Mouse (Mus musculus) lung, embryonic 14.5 days (tissue): ENCODE measurements at regions not wholly inside any gene's neighbourhood (a gene's known extent, or its start where the extent isn't known, plus 50 kb on each side); places are given as distances from the start of the nearest gene placed in this dataset.

Source experiments
- ATAC-seq: fragments of 200-750 bp; cut with Nextera tagmentation; 2 replicates; pipeline ENCODE4 v1.8.0; 2017; ENCODE audit warnings: mild to moderate bottlenecking, moderate TSS enrichment, moderate library complexity; ENCODE audit not compliant: insufficient read depth
- DNase-seq: peaks from one replicate; pipeline ENCODE4 v3.0.0-alpha.2; 2015
- H3K27ac ChIP-seq: fragments of 300-500 bp; sonication (generic); 2 replicates; pipeline ENCODE4 v1.5.1; 2014; ENCODE audit warnings: low read depth, mild to moderate bottlenecking, moderate library complexity
- H3K27me3 ChIP-seq: fragments of 300-500 bp; sonication (generic); 2 replicates; pipeline ENCODE4 v1.6.1; 2014; ENCODE audit warnings: low read length, control low read depth; ENCODE audit not compliant: insufficient read depth
- H3K36me3 ChIP-seq: fragments of 300-500 bp; sonication (generic); 2 replicates; pipeline ENCODE4 v1.6.1; 2014; ENCODE audit warnings: control low read depth; ENCODE audit not compliant: insufficient read depth
- H3K4me1 ChIP-seq: fragments of 300-500 bp; sonication (generic); 2 replicates; pipeline ENCODE4 v1.6.1; 2014; ENCODE audit warnings: antibody characterized with exemption, control low read depth; ENCODE audit not compliant: insufficient read depth
- H3K4me2 ChIP-seq: fragments of 300-500 bp; sonication (generic); 2 replicates; pipeline ENCODE4 v1.6.1; 2014; ENCODE audit warnings: mild to moderate bottlenecking
- H3K4me3 ChIP-seq: fragments of 300-500 bp; sonication (generic); 2 replicates; pipeline ENCODE4 v1.5.1; 2014; ENCODE audit warnings: low read depth, low read length
- H3K9ac ChIP-seq: fragments of 300-500 bp; sonication (generic); 2 replicates; pipeline ENCODE4 v1.6.1; 2014
- H3K9me3 ChIP-seq: fragments of 300-500 bp; sonication (generic); 2 replicates; pipeline ENCODE4 v1.6.1; 2016; ENCODE audit warnings: low read depth, low read length, control low read depth
- CTCF ChIP-seq: IDR thresholded peaks from 2 replicates; pipeline ENCODE4 v1.5.1; 2016; ENCODE audit warnings: antibody characterized with exemption, low read depth
- WGBS: fragments of 180-500 bp; shearing (Covaris S2); extraction: QIAGEN DNeasy Blood & Tissue Kit; methylation state at CpG from one replicate; pipeline ENCODE4 v1.1.7; 2014; 5-methylcytosine and 5-hydroxymethylcytosine counted together

GRCm38 (mm10) chr15:67423922-67424321 is 923.2 kb upstream of the Lrrc6 start:
- Histone ChIP-seq H3K27me3 (no peaks in the 10 kb centered on the region), H3K36me3 (no peaks in the 10 kb centered on the region), H3K4me3 (no peak overlapping the region), H3K27ac (no peak overlapping the region), H3K4me1 (no peaks in the 10 kb centered on the region), H3K9ac (no peak overlapping the region), H3K9me3 (no peaks in the 10 kb centered on the region), H3K4me2 (no peak overlapping the region)
- DNase-seq (no peak), ATAC-seq (no peak)
- no peak for TF ChIP-seq CTCF
- WGBS: 53% methylated on average over 3 of the region's 3 CpGs

- DNase-seq: no peak
- Histone ChIP-seq H3K36me3 (no peaks in the 10 kb centered on the region), H3K27me3 (no peaks in the 10 kb centered on the region), H3K4me3 (no peak overlapping the region), H3K4me2 (no peak overlapping the region), H3K9me3 (no peaks in the 10 kb centered on the region), H3K27ac (no peak overlapping the region), H3K4me1 (no peaks in the 10 kb centered on the region), H3K9ac (no peak overlapping the region)
- TF ChIP-seq CTCF: no peak
- no peak for ATAC-seq
- WGBS: 62% methylated on average over 8 of the region's 8 CpGs
These were observed 921.7 kb upstream of the Lrrc6 start for GRCm38 (mm10) chr15:67422277-67422953.

DNA sequence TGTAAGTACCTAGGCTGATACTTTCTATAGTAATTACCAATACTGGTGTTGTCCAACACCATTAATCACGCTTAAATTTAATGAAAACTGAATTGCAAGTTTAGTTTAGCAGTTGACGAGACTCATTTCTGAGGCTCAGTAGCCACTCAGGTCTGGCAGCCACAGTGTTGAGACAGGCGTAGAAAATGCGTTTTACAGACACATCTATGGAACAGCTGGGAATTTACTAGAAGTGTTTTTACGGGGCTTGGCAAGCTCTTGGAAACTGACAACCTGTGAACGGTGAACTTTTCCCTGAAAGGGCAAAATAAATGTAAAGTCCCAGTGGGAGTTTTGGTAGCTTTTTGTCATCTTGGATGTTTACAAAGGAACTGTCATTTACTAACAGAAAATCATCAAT is 920.1 kb upstream of the Lrrc6 start:
- WGBS: 58% methylated on average over 6 of the region's 6 CpGs

DNA sequence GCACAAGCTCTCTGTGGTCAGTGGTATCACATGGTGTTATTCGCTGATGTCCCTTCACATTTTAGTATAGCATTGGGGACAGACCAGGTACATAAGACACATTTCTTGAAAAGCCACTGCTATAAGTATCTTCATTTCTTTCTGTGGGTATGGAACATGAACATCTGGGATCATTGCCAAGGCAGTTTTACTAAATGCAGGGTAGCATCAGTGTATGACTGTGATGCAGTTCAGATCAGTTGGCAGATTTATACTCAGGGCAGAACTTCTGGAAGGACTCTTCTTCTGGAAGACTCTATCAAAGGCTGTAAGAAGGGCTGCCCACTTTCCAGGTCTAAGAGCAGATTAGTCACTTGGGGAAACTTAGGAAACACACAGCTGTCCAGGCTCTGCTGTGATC is 919.0 kb upstream of the Lrrc6 start:
- no peaks in the 10 kb centered on the region for H3K9me3 ChIP-seq
- no peak overlapping the region for H3K27ac ChIP-seq
- H3K4me3 ChIP-seq: no peak overlapping the region
- no peak overlapping the region for H3K9ac ChIP-seq
- no peak for ATAC-seq
- TF ChIP-seq CTCF: no peak
- no peak for DNase-seq
- H3K27me3 ChIP-seq: no peaks in the 10 kb centered on the region
- 83% methylated on average over 1 of the region's 1 CpGs for WGBS
- no peaks in the 10 kb centered on the region for H3K36me3 ChIP-seq
- H3K4me2 ChIP-seq: no peak overlapping the region
- H3K4me1 ChIP-seq: no peaks in the 10 kb centered on the region

More for the DNA sequence above, 920.1 kb upstream of the Lrrc6 start:
- no peak for DNase-seq
- no peak for ATAC-seq
- H3K4me2 ChIP-seq: no peak overlapping the region
- H3K9me3 ChIP-seq: no peaks in the 10 kb centered on the region
- no peak overlapping the region for H3K27ac ChIP-seq
- H3K27me3 ChIP-seq: no peaks in the 10 kb centered on the region
- H3K4me1 ChIP-seq: no peaks in the 10 kb centered on the region
- no peaks in the 10 kb centered on the region for H3K36me3 ChIP-seq
- TF ChIP-seq CTCF: no peak
- no peak overlapping the region for H3K9ac ChIP-seq
- H3K4me3 ChIP-seq: no peak overlapping the region

DNA sequence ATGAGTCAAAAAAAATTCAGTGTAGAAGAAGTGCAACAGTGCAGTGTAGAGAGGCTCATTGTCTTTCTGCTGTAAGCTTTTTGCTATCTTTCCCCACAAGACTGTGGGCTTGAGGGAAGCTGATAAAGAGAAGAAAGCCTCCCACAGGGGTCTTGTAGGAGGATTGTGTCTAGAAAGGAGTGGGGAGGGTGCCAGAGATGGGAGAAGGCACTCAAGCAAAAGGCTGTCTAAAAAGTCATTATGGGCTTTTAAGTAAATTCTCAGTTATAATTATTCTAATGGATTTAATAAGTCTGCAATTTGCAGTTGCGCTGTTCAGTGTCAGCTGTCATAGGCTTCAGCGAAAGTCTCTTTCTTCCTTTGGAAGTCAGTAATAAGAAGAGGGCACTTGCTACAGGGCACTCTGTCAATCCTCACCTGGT is 917.0 kb upstream of the Lrrc6 start:
- WGBS: 88% methylated on average over 2 of the region's 2 CpGs
- no peak for ATAC-seq
- no peak overlapping the region for H3K4me2 ChIP-seq
- H3K27ac ChIP-seq: no peak overlapping the region
- no peak overlapping the region for H3K9ac ChIP-seq
- H3K36me3 ChIP-seq: no peaks in the 10 kb centered on the region
- no peaks in the 10 kb centered on the region for H3K4me1 ChIP-seq
- no peaks in the 10 kb centered on the region for H3K9me3 ChIP-seq
- no peaks in the 10 kb centered on the region for H3K27me3 ChIP-seq
- no peak overlapping the region for H3K4me3 ChIP-seq
- no peak for DNase-seq
- TF ChIP-seq CTCF: no peak

GRCm38 (mm10) chr15:67415840-67416239 is 915.1 kb upstream of the Lrrc6 start:
- Histone ChIP-seq H3K4me3 (no peak overlapping the region), H3K9me3 (no peaks in the 10 kb centered on the region), H3K9ac (no peak overlapping the region), H3K27ac (no peak overlapping the region), H3K4me2 (no peak overlapping the region), H3K36me3 (no peaks in the 10 kb centered on the region), H3K4me1 (no peaks in the 10 kb centered on the region), H3K27me3 (no peaks in the 10 kb centered on the region)
- 60% methylated on average over 2 of the region's 2 CpGs for WGBS
- no peak for TF ChIP-seq CTCF
- DNase-seq: no peak
- no peak for ATAC-seq

DNA sequence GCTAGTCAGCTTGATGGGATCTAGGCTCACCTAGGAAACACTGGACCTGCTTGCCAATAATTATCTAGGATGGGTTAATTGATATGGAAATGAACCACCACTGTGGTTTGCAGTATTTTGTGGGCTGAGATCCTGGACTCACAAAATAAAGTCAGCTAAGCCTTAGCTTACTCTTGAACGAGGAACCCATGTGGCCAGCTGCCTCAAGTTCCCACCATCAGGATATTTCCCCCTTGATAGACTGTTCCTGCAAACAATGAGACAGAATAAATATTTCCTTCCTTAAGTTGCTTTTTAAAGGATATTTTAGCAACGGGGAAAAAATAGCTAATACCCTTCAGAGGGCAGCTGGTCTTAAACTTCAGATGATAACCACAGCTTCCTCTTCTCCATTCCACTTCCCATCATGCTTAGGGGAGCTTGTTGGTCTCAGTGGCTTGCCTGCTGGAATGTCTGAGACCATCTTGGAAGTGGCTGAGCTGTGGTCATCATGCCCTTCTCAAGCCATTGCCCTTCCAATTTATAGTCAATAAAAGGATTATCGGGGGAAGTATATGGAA is 913.7 kb upstream of the Lrrc6 start:
- Histone ChIP-seq H3K4me2 (no peak overlapping the region), H3K9ac (no peak overlapping the region), H3K27ac (no peak overlapping the region), H3K36me3 (no peaks in the 10 kb centered on the region), H3K4me3 (no peak overlapping the region), H3K27me3 (no peaks in the 10 kb centered on the region), H3K4me1 (no peaks in the 10 kb centered on the region), H3K9me3 (no peaks in the 10 kb centered on the region)
- TF ChIP-seq CTCF: no peak
- 78% methylated on average over 3 of the region's 3 CpGs for WGBS
- DNase-seq: no peak
- no peak for ATAC-seq
